Mouse (Mus musculus) small intestine, adult 2 months (tissue): ENCODE results near the gene Lhfp.

ENCODE experiments used
- CTCF ChIP-seq: fragments of 200-500 bp; IDR thresholded peaks from 2 replicates; pipeline ENCODE4 v1.5.1; 2012; ENCODE audit warnings: low read depth, mild to moderate bottlenecking, control low read depth, inconsistent platforms, low read length, moderate library complexity, mixed read lengths; ENCODE audit not compliant: insufficient replicate concordance, insufficient read length; ENCODE audit errors: extremely low read depth
- POLR2A ChIP-seq: fragments of 200-500 bp; IDR thresholded peaks from 2 replicates; pipeline ENCODE4 v1.6.1; 2012; ENCODE audit warnings: low read depth, mild to moderate bottlenecking, control low read depth, inconsistent platforms, low read length, moderate library complexity

DNA sequence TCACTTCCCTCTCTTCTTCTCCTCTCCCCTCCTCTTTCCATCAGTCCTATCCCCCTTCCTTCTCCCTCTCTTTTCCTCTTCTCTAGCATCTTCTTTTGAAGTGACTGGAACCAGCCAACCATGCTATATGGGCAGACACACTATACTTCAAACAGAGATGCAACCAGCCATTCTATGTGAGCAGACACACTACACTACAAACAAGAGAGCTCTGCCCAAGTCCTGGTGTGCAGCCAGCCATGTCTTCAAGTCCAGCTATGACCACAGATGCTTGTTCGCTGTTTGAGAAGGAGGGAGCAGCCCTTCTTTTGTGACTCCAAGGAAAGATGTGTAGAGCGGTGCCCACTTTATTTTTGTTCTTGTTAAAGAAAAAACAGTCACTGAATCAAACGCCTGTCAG lies 231.9 kb downstream of the Lhfp start:
- no peak for TF ChIP-seq POLR2A
- no peak for TF ChIP-seq CTCF
